Mouse (Mus musculus): ENCODE measurements at regions not wholly inside any gene's neighbourhood (a gene's known extent, or its start where the extent isn't known, plus 50 kb on each side); places are given as distances from the start of the nearest gene placed in this dataset.

DNA sequence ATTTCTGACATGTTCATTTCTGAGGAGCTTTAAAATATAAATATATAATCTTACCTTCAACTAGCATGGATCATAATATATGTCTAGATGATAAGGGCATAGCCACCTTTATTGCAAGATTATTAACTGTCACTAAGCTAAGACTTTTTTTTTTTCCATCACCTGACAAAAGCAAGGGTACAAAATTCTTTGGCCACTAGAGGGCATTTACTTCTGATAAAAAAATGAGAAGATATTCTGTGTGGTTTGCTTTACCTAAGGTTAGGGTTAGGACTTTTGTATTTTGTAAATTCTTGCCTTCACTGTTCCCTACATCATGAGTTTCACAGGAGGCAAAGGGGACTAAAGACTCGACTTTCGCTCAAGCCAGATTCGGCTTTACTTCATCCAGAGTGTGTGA, 355.1 kb downstream of the Cps1 start:
- 89% methylated on average over 3 of the region's 3 CpGs for WGBS
- H3K27ac ChIP-seq, result no peak overlapping the region
- H3K9me3 ChIP-seq (replicated peaks), result no peaks in the 10 kb centered on the region
- H3K27me3 ChIP-seq (ENCODE audit: low read depth, poor library complexity, severe bottlenecking), result no peaks in the 10 kb centered on the region
- no peaks in the 10 kb centered on the region for H3K4me1 ChIP-seq
- no peak for DNase-seq (ENCODE audit: low spot score)
- H3K4me3 ChIP-seq, result no peak overlapping the region
- no peaks in the 10 kb centered on the region for H3K36me3 ChIP-seq

DNA sequence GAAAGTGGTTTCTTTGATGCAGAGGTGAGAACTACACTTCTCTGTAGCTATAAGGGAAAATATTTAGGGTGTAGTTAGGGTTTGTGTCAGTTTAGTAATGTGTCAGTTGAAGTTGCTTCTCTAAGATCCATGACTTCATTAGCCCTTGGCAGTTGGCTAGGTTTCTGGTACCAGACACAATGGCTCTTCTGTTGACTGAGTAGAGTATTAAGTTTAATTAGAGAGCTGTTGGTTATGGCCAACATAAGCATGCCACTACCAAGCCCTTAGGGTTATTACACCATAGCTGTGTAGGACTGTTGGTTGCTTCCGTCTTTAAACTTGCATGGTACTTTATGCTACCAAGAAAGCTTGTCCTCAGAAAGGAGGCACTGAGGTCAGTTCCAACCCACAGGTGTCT, 359.1 kb downstream of the Cps1 start:
- Histone ChIP-seq H3K4me3 (no peak overlapping the region), H3K9me3 (replicated peaks) (no peaks in the 10 kb centered on the region), H3K27me3 (ENCODE audit: low read depth, poor library complexity, severe bottlenecking) (no peaks in the 10 kb centered on the region), H3K4me1 (no peaks in the 10 kb centered on the region), H3K36me3 (no peaks in the 10 kb centered on the region), H3K27ac (no peak overlapping the region)
- DNase-seq (ENCODE audit: low spot score), result no peak
- WGBS, result 88% methylated on average over 1 of the region's 1 CpGs

DNA sequence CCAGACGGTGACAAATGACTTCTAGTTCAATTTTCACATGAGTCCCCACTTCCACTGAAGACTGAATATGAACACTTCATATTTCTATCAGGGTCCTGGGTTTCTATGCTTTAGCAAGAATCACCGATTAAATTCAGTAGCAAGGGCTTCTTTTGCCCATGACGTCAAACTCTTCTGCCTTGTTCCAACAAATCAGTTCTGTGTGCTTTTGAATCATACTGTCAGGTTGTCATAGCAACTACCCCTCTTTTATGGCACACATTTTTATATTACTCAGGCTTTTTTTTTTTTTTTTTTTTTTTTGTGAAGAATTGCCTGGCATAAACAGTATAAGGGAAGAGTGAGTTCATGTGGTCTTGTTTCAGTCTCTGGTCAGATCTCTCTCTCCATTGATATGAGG, 381.3 kb downstream of the Cps1 start:
- Histone ChIP-seq H3K27me3 (ENCODE audit: low read depth, poor library complexity, severe bottlenecking) (no peaks in the 10 kb centered on the region), H3K36me3 (no peaks in the 10 kb centered on the region), H3K4me3 (no peak overlapping the region), H3K27ac (no peak overlapping the region), H3K4me1 (no peaks in the 10 kb centered on the region), H3K9me3 (replicated peaks) (no peaks in the 10 kb centered on the region)
- 87% methylated on average over 3 of the region's 3 CpGs for WGBS
- DNase-seq (ENCODE audit: low spot score), result no peak

DNA sequence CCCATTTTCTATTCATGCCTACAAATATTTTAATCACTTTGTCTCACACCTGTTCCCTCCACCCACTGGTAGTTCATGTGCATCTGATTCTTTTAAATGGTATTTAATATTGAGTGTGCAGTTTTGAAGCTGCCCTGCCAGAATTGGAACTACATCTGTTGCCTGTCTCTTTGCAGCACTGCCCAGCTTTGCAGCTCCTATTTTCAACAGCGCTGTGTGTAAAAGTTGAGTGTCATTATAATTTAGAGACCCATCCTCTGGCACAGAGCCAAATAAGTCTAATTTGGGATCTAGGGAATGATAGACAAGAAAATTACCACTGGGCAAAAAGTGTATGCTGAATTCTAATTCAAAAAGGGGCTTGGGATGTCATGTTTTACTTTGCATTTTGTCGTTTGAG, 382.9 kb downstream of the Cps1 start:
- no peak overlapping the region for H3K27ac ChIP-seq
- H3K36me3 ChIP-seq, result no peaks in the 10 kb centered on the region
- no peak overlapping the region for H3K4me3 ChIP-seq
- DNase-seq (ENCODE audit: low spot score), result no peak
- WGBS, result 88% methylated on average over 2 of the region's 2 CpGs
- H3K27me3 ChIP-seq (ENCODE audit: low read depth, poor library complexity, severe bottlenecking), result no peaks in the 10 kb centered on the region
- H3K9me3 ChIP-seq (replicated peaks), result no peaks in the 10 kb centered on the region
- no peaks in the 10 kb centered on the region for H3K4me1 ChIP-seq

DNA sequence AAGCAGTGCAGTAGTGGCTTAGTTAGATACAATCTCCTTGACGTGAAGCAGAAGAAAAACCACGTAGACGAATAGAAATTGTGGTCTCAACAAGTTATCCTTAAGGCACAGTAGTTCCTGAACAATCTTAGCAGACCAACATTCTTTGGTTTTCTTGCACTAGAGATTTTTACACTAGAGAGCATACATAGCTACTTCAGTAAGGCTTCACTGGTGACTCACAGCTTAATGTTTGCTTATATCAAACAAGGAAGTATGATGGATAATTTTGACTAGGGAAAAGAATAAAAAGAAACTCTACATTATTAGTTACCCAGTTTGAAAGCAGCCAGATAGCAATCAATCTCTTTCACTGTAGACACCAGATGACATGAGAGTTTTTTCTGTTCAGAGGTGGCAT, 395.5 kb downstream of the Cps1 start:
- Histone ChIP-seq H3K27ac (no peak overlapping the region), H3K4me3 (no peak overlapping the region), H3K27me3 (ENCODE audit: low read depth, poor library complexity, severe bottlenecking) (no peaks in the 10 kb centered on the region), H3K36me3 (no peaks in the 10 kb centered on the region), H3K4me1 (no peaks in the 10 kb centered on the region), H3K9me3 (replicated peaks) (no peaks in the 10 kb centered on the region)
- 84% methylated on average over 3 of the region's 3 CpGs for WGBS
- DNase-seq (ENCODE audit: low spot score), result no peak

DNA sequence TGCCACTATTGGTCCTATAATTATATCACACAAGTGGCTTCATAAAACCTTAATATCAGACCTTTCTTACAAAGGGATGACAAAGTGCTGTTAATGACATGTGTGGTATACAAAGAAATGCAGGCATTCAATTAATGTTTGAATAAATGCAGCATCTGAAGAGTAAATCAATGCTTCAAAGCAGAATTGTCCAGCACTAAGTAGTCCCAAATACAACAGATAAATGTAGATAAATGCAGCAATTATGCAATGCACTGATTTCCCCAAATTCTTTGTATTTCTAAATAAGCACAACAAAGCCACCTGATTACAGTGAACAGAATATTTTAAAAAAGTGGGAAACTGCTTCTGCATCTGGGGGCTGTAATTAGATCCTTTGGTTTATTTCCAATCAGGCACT, 435.9 kb downstream of the Cps1 start:
- no peaks in the 10 kb centered on the region for H3K36me3 ChIP-seq
- H3K27ac ChIP-seq, result no peak overlapping the region
- no peak overlapping the region for H3K4me3 ChIP-seq
- no peaks in the 10 kb centered on the region for H3K27me3 ChIP-seq (ENCODE audit: low read depth, poor library complexity, severe bottlenecking)
- H3K4me1 ChIP-seq, result no peaks in the 10 kb centered on the region
- no peak for DNase-seq (ENCODE audit: low spot score)
- H3K9me3 ChIP-seq (replicated peaks), result no peaks in the 10 kb centered on the region

DNA sequence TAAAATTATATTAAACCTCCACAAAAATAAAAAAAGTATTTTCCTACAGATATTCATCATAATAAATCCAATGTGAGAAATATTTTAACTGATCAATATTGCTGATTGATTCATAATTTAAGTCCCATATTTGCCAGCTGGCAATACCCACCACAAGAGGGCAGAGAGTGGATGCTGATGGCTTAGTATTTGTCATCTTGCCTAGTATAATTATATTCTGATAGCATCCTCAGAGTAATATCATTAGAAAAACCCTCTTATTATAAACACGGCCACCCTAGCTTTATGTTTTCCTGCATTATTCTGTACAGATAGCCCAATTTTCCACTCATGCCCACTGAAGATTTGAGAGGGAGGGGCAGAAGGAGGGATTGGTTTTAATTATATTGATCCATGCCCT, 436.4 kb downstream of the Cps1 start:
- H3K4me1 ChIP-seq, result no peaks in the 10 kb centered on the region
- H3K27ac ChIP-seq, result no peak overlapping the region
- H3K27me3 ChIP-seq (ENCODE audit: low read depth, poor library complexity, severe bottlenecking), result no peaks in the 10 kb centered on the region
- no peak for DNase-seq (ENCODE audit: low spot score)
- H3K9me3 ChIP-seq (replicated peaks), result no peaks in the 10 kb centered on the region
- H3K4me3 ChIP-seq, result no peak overlapping the region
- 100% methylated on average over 1 of the region's 1 CpGs for WGBS
- H3K36me3 ChIP-seq, result no peaks in the 10 kb centered on the region

DNA sequence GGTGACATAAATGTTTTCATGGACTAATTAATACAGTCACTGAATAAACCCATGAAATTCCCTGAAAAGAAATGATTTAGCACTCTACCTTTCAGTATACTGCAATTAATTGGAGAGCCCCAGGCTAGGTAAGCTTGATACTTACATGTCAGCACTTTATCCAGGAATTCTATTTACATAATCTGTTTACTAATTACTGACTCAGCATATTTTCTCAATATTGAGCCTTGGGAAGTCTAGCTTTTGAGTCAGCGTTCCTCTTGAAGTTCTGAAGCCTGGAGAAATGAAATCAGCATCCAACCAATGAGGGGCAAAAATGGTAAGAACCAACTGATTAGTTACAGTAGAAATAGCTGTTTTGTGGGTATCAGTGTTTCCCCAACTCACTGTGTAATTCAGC, 448.8 kb downstream of the Cps1 start:
- no peaks in the 10 kb centered on the region for H3K4me1 ChIP-seq
- no peak overlapping the region for H3K4me3 ChIP-seq
- no peaks in the 10 kb centered on the region for H3K27me3 ChIP-seq (ENCODE audit: low read depth, poor library complexity, severe bottlenecking)
- H3K27ac ChIP-seq, result no peak overlapping the region
- DNase-seq (ENCODE audit: low spot score), result no peak
- H3K36me3 ChIP-seq, result no peaks in the 10 kb centered on the region
- 86% methylated on average over 1 of the region's 1 CpGs for WGBS
- no peaks in the 10 kb centered on the region for H3K9me3 ChIP-seq (replicated peaks)

DNA sequence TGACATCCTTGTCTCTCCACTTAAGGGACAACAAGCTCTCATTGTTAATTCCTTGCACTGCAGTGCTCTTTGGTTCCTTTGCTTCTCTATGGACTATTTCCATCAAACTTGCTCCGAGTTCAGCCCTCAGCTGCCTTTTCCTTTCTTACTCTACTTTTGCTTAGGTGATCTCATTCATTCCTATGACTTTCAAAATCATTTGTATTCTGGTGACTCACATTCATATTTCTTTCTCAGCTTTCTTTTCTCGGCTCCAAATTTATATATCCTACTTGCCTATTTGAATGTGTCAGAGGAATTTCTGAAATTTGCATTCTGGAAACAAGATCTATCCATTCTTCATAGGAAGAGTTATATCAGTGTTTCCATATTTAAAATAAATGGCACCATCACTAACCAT, 456.9 kb downstream of the Cps1 start:
- no peaks in the 10 kb centered on the region for H3K36me3 ChIP-seq
- H3K27ac ChIP-seq, result no peak overlapping the region
- no peak for DNase-seq (ENCODE audit: low spot score)
- no peaks in the 10 kb centered on the region for H3K27me3 ChIP-seq (ENCODE audit: low read depth, poor library complexity, severe bottlenecking)
- H3K9me3 ChIP-seq (replicated peaks), result no peaks in the 10 kb centered on the region
- no peaks in the 10 kb centered on the region for H3K4me1 ChIP-seq
- no peak overlapping the region for H3K4me3 ChIP-seq
- 82% methylated on average over 2 of the region's 2 CpGs for WGBS

Measured in limb, embryonic 10.5 days (tissue).